Mouse (Mus musculus) stomach, postnatal 0 days (tissue): ENCODE results near the gene Dok3. TPM values are rescaled to one million over a fixed set of nuclear protein-coding genes. Genes with fewer than 3 reads are reported as not detected.
A peak's percentile ranks its signal among the peaks of the same experiment; 100 is the strongest.

Source experiments
- ATAC-seq: fragments of 200-750 bp; cut with Nextera tagmentation; 2 replicates; pipeline ENCODE4 v1.8.0; 2017; ENCODE audit not compliant: low FRiP score, low TSS enrichment
- DNase-seq: peaks from one replicate; pipeline ENCODE4 v3.0.0-alpha.2; 2016; ENCODE audit warnings: low spot score
- H3K27ac ChIP-seq: fragments of 300-500 bp; sonication (generic); replicated peaks from 2 replicates; pipeline ENCODE4 v1.5.1; 2014; ENCODE audit warnings: mild to moderate bottlenecking, control low read depth
- H3K27me3 ChIP-seq: fragments of 300-500 bp; sonication (generic); 2 replicates; pipeline ENCODE4 v1.6.1; 2014; ENCODE audit warnings: low read length; ENCODE audit not compliant: control insufficient read depth, insufficient read depth
- H3K36me3 ChIP-seq: fragments of 300-500 bp; sonication (generic); 2 replicates; pipeline ENCODE4 v1.6.1; 2014; ENCODE audit warnings: low read length, mixed read lengths; ENCODE audit not compliant: control insufficient read depth, insufficient read depth
- H3K4me1 ChIP-seq: fragments of 300-500 bp; sonication (generic); replicated peaks from 2 replicates; pipeline ENCODE4 v1.6.1; 2014; ENCODE audit warnings: antibody characterized with exemption; ENCODE audit not compliant: control insufficient read depth, insufficient read depth
- H3K4me2 ChIP-seq: fragments of 300-500 bp; sonication (generic); replicated peaks from 2 replicates; pipeline ENCODE4 v1.6.1; 2014; ENCODE audit warnings: low read depth, mild to moderate bottlenecking, control low read depth, moderate library complexity
- H3K4me3 ChIP-seq: fragments of 300-500 bp; sonication (generic); 2 replicates; pipeline ENCODE4 v1.5.1; 2014; ENCODE audit warnings: low read depth, low read length, control low read depth
- H3K9ac ChIP-seq: fragments of 300-500 bp; sonication (generic); 2 replicates; pipeline ENCODE4 v1.6.1; 2014; ENCODE audit warnings: mild to moderate bottlenecking, low read length, control low read depth, mixed read lengths
- H3K9me3 ChIP-seq: fragments of 300-500 bp; sonication (generic); 2 replicates; pipeline ENCODE4 v1.6.1; 2016; ENCODE audit warnings: low read length; ENCODE audit not compliant: control insufficient read depth
- CTCF ChIP-seq: IDR thresholded peaks from 2 replicates; pipeline ENCODE4 v1.5.1; 2016; ENCODE audit warnings: antibody characterized with exemption, low read depth, mild to moderate bottlenecking, moderate library complexity
- EP300 ChIP-seq: optimal IDR thresholded peaks from 2 replicates; pipeline ENCODE3; 2016; ENCODE audit warnings: antibody characterized with exemption
- WGBS: fragments of 180-500 bp; shearing (Covaris S2); extraction: QIAGEN DNeasy Blood & Tissue Kit; methylation state at CpG from one replicate; pipeline ENCODE4 v1.1.7; 2014; 5-methylcytosine and 5-hydroxymethylcytosine counted together
- polyA plus RNA-seq: library from polyadenylated mRNA; unstranded; fragments of >200 nt; fragmentation: Nextera tagmentation; extraction: Ambion mirVana; gene quantifications from 2 replicates; pipeline ENCODE4 v1.2.1, GENCODE M21; 2015

Dok3 gene
- polyA plus RNA-seq, 1 experiment from 2014 or later: 1.3 TPM

DNA sequence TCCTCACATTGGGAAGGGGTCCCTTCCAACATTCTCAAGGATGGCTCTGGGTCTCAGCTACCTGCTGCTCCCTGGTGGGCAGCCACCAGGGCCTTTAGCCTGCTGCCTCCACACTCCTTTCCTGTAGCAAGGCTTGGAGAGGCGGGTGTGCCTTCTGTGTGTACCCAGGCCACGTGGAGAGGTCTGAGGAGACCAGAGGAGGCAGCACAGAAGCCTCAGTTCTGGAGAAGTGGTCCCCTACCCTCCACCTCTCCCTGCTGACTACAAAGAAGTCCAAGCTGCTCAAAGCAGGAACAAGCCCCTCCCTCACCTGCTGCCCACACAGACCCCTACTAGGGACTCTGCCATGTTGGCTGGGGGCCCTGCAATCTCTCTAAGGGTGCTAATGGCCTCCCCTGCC lies 34.8 kb downstream of the Dok3 start:
- H3K4me2 ChIP-seq: no peak overlapping the region
- no peak overlapping the region for H3K9ac ChIP-seq
- peaks cover 2% of the 10 kb centered on the region; the same call in 1 of the 2 replicates for H3K27me3 ChIP-seq
- no peak overlapping the region for H3K4me3 ChIP-seq
- ATAC-seq: peak; percentile 38
- no peak for DNase-seq
- H3K27ac ChIP-seq: no peak overlapping the region
- H3K36me3 ChIP-seq: peaks cover 12% of the 10 kb centered on the region
- H3K9me3 ChIP-seq: no peaks in the 10 kb centered on the region
- TF ChIP-seq CTCF (0 out of 2 replicates have a peak, but pooled peaks have one; percentile 16), EP300 (no peak)
- WGBS: 25% methylated on average over 2 of the region's 2 CpGs
- H3K4me1 ChIP-seq: no peaks in the 10 kb centered on the region

DNA sequence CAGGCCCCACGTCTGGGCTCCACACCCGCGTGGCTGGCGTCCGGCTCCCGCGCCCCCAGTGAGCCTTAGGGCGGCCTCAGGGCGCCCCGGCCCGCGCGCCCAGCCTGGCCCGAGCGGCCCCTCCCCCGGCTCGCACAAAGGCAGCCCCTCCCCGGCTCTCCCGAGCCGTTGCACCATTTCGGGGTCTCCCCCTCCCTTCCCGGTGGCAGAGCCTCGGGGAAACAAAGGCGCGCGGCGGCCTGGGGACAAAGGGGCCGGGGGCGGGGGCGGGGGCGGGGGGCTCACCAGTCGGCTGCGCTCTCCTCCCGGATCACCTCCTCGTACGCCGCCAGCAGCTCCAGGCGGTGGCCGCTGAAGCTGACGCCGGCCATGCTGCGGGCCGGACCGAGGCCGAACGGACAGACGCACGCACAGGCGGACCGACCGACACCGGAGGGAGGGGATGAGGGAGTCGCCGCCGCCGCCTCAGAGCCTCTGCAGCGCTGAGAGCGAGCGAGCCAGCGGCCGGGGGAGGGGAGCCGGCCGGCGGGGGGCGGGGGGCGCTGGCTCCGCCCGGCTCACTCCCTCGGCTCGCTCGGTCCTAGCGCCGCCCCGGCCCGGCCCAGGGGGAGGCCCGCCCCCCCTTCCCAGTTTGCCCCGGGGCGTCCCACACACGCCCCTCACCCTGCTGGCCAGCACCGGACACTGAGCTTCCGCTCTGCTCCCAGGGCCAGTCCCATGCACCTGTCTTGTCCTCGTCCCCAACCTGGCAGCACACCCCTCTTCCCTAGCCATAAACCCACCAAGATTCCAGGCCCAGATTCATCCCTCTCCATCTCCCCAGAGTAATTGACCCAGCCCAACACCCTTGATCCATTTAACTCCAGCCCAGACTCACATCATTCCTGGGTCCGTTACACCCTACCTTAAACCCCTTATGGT lies 41.3 kb downstream of the Dok3 start, which contains the start of gene Dbn1:
Gene Dbn1, minus strand, starts transcription at position 534 of the 921 bp plus-strand sequence.
- DNase-seq: peak; percentile 52
- TF ChIP-seq EP300 (no peak), CTCF (peak; percentile 17; the same call in 1 of the 2 replicates)
- Histone ChIP-seq H3K4me1 (0 out of 2 replicates have a peak, but pooled peaks cover 3% of the 10 kb centered on the region), H3K36me3 (no peaks in the 10 kb centered on the region), H3K4me3 (peak within 1 kb of the TSS; percentile 79), H3K9me3 (no peaks in the 10 kb centered on the region), H3K9ac (peak within 1 kb of the TSS; percentile 83), H3K27ac (peak within 1 kb of the TSS; percentile 80), H3K4me2 (peak within 1 kb of the TSS; percentile 92), H3K27me3 (peaks cover 2% of the 10 kb centered on the region; the same call in 1 of the 2 replicates)
- ATAC-seq: peak; percentile 73
- WGBS: 3% methylated on average over 29 of the region's 83 CpGs

DNA sequence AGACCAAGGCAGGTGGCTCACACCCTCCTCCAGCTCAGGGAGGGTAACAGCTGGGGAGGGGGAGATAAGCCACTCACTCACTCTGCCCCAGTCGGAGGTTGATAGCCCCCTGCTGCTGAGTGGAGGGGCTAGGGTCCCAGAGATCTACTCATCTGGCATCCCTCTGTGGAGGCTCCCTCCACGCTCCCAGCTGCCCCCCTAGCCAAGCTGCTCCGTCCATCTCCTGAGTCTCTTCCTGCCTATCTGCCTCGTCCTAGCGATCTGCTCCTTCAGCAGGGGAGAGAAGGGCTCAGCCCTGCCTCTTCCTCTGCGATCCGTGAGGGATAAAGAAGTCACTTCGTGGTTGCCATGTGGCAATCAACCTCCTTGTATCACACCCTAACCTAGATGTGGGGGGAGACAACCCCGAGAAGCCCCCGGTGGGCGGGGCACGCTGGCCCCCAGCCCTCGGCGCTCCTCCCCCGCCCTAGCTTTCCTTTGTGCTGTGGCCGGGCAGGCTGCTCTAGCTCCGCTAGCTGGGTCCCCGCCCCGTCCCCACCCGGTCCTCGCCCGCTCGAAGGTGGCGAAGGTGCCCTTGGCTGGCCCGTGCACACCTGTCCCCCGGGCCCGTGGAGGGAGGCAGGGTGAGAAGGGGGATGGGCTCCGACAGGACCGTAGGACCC lies 42.0 kb downstream of the Dok3 start:
- 0 out of 2 replicates have a peak, but pooled peaks cover 3% of the 10 kb centered on the region for H3K4me1 ChIP-seq

DNA sequence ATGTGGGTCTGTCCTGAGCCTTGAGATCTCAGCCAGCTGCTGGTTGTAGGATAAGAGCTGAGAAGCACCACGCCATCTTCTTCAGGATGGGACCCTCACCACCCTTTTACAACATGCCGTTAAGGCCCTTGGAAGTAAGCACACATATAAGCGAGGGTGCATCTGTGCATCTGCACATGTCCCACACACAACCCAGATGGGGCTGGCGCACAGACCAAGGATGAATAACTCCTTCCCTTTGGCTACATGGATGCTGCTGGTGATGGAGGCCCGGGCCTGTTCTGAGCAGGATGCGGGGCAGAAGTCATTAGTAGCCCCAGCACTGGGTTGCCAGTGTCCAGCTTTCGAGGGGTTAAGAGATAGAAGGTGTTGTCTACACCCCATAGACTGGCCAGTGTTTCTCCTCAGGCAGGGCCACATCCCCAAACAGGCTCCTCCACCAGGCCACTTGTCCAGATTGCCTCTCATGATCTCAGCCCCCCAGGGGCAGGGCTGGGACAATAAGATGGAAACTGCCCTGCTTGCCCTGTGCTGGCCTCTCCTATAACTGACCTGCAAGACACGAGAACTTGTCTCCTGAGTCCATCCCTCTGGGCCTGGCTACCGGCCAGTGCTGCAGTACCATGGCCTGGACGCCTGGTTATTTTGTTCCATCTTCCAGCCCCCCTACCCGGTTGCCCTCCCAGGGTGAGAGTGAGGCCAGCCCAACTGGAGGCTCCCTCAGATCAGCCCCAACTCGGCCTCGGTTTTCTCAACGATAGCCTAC lies 42.9 kb downstream of the Dok3 start:
- TF ChIP-seq CTCF (no peak), EP300 (no peak)
- 44% methylated on average over 14 of the region's 14 CpGs for WGBS
- H3K9me3 ChIP-seq: no peaks in the 10 kb centered on the region
- no peaks in the 10 kb centered on the region for H3K27me3 ChIP-seq
- H3K27ac ChIP-seq: no peak overlapping the region
- H3K9ac ChIP-seq: no peak overlapping the region
- H3K4me3 ChIP-seq: peak overlapping the region; percentile 79
- DNase-seq (no peak), ATAC-seq (no peak)
- no peaks in the 10 kb centered on the region for H3K36me3 ChIP-seq
- H3K4me1 ChIP-seq: 0 out of 2 replicates have a peak, but pooled peaks cover 3% of the 10 kb centered on the region
- H3K4me2 ChIP-seq: peak overlapping the region; percentile 92

More for the DNA sequence above, 42.0 kb downstream of the Dok3 start:
- Histone ChIP-seq H3K27me3 (peaks cover 2% of the 10 kb centered on the region; the same call in 1 of the 2 replicates), H3K27ac (peak overlapping the region; percentile 80), H3K36me3 (no peaks in the 10 kb centered on the region), H3K9me3 (no peaks in the 10 kb centered on the region), H3K4me2 (peak overlapping the region; percentile 92), H3K4me3 (peak overlapping the region; percentile 79), H3K9ac (peak overlapping the region; percentile 83)
- peak; percentile 68 for DNase-seq
- WGBS: 2% methylated on average over 29 of the region's 29 CpGs
- peak; percentile 64; the same call in 1 of the 2 replicates for ATAC-seq
- TF ChIP-seq EP300 (no peak), CTCF (no peak)

DNA sequence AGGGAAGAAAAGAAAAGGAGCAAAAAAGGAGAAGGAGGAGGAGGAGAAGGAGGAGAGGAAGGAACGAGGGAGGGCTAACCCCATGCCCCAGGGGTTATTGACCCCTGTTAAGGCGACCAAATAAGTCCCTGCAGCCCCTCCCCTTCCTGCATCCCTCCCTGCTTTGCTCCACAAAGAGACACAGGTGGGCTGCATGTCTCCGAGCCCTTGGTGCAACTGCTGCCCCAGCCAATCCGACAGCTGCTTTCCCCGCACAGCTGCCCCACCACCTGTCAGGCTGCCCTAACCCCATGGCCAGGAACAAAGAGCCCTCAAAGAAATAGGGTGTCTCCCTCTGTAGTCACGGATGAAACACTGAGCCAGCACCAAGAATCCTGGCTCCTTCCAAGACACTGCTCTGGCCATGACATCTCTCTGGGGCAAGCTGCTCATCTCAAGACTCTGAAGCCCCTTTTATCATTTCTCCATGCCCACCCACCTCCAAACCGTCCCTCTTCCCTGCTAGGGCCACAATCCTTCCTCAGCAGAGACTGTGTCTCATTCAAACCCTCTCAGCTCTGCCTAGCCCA lies 44.5 kb downstream of the Dok3 start:
- DNase-seq (no peak), ATAC-seq (no peak)
- no peak overlapping the region for H3K27ac ChIP-seq
- TF ChIP-seq CTCF: no peak
- TF ChIP-seq EP300: no peak
- H3K9ac ChIP-seq: no peak overlapping the region
- no peak overlapping the region for H3K4me2 ChIP-seq
- no peaks in the 10 kb centered on the region for H3K9me3 ChIP-seq
- H3K36me3 ChIP-seq: no peaks in the 10 kb centered on the region
- 57% methylated on average over 7 of the region's 7 CpGs for WGBS
- H3K27me3 ChIP-seq: no peaks in the 10 kb centered on the region
- H3K4me3 ChIP-seq: no peak overlapping the region
- 0 out of 2 replicates have a peak, but pooled peaks cover 3% of the 10 kb centered on the region for H3K4me1 ChIP-seq
